Mouse (Mus musculus): ENCODE data around the gene Macf1.

DNA sequence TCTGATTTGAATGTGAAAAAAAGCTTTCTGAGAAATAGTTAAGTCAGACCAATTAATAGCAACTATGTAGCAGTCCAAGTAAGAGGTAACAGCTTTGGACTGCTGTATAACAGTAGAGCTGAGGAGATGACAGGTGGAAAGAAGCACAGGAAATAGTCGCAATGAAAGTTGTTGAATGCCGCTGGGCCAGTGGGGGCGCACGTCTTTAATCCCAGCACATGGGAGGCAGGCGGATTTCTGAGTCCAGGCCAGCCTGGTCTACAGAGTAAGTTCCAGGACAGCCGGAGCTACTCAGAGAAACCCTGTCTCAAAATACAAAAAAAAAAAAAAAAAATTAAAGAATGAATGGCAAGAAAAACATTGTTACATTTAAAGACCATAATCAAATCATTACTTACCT, 35.0 kb downstream of the Macf1 start:
- TF ChIP-seq EP300 (optimal IDR thresholded peaks at IDR 0.05) (no peak), CTCF (IDR thresholded peaks at IDR 0.05; ENCODE audit: low read depth) (no peak)

Measured in stomach, postnatal 0 days (tissue).